Comparison of ENCODE assay signal across 9 mouse cellular contexts in the genomic region with DNA sequence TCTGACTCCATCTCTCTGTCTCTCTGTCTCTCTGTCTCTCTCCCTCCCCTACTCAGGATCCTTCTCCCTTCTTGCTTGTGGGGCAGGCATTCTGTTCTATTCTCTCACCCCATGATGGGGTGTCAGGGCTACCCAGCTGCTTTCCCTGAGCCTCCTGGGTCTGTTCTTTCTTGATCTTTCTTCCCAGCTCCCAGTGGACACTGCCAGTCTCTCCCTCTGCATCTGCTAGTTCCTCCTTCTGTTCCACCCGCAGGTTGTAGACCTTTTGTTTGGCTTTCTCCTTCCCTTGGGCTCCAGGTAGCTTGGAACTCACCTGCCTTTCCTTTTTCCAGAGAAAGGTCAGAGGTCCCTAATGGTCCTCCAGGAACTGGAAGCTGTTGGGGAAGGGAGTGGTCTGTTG. TPM values are rescaled to one million over a fixed set of nuclear protein-coding genes. Genes with fewer than 3 reads are reported as not detected.
DNase-seq lines count a peak whose midpoint lies in the region; ATAC-seq and TF ChIP-seq lines count a peak whose summit lies in the region.
"Had no signal": no experiment of that assay in that cellular context is flagged by ENCODE, and none has a peak within 500 bp of the region (broad histone marks: within the 10 kb centered on the region; RNA-seq: fewer than 3 reads in every experiment).

No protein-coding gene starts in this region.

- TF ChIP-seq POLR2A in bone marrow, adult 2 months (IDR thresholded peaks at IDR 0.05; ENCODE audit: borderline replicate concordance, control insufficient read depth, low read depth, low read length), result no peak

- WGBS in heart, embryonic 11.5 days (ENCODE audit: insufficient replicate concordance), result 22% methylated on average over 1 of the region's 1 CpGs
- 22% methylated on average over 1 of the region's 1 CpGs for WGBS in bone marrow, adult 2 months
- 23% methylated on average over 1 of the region's 1 CpGs for WGBS in hindbrain, embryonic 14.5 days
- 50% methylated on average over 1 of the region's 1 CpGs for WGBS in midbrain, embryonic 11.5 days

- H3K4me3 ChIP-seq in heart, embryonic 11.5 days (ENCODE audit: low read depth, low read length), result peak overlapping the region; percentile 76
- H3K4me3 ChIP-seq in bone marrow, adult 2 months (replicated peaks; ENCODE audit: control insufficient read depth, low read depth, low read length), result peak overlapping the region; percentile 70
- peak overlapping the region; percentile 86 for H3K4me3 ChIP-seq in hindbrain, embryonic 14.5 days (replicated peaks; ENCODE audit: low read length)
- H3K4me3 ChIP-seq in midbrain, embryonic 11.5 days (ENCODE audit: low read depth, low read length), result peak overlapping the region; percentile 79

- H3K4me2 ChIP-seq in heart, embryonic 11.5 days, result peak overlapping the region; percentile 94
- H3K4me2 ChIP-seq in hindbrain, embryonic 14.5 days (replicated peaks), result peak overlapping the region; percentile 92
- peak overlapping the region; percentile 80 for H3K4me2 ChIP-seq in midbrain, embryonic 11.5 days

- no peak for ATAC-seq in heart, embryonic 11.5 days (replicated peaks; ENCODE audit: insufficient number of reproducible peaks, low FRiP score, low TSS enrichment)
- ATAC-seq in hindbrain, embryonic 14.5 days (ENCODE audit: low FRiP score), result no peak
- no peak for ATAC-seq in midbrain, embryonic 11.5 days (ENCODE audit: low FRiP score)

- no peak for DNase-seq in heart, adult 18-20 months
- no peak for DNase-seq in hindbrain, embryonic 14.5 days (ENCODE audit: low spot score)
- DNase-seq in midbrain, embryonic 11.5 days (ENCODE audit: low spot score, missing footprints), result no peak
- no peak for DNase-seq in ovary, postnatal 10 days (ENCODE audit: low spot score)
- DNase-seq in right cerebral cortex, postnatal 10 days (ENCODE audit: low spot score in 2 of 2), result no peak
- DNase-seq in adrenal gland, adult 18-20 months (ENCODE audit: low spot score in 2 of 2), result no peak
- DNase-seq: kidney, adult 8-10 months had no signal

- no peak for TF ChIP-seq CTCF in bone marrow, adult 2 months (IDR thresholded peaks at IDR 0.05; ENCODE audit: control insufficient read depth, insufficient read depth, low read length)

- H3K36me3 ChIP-seq in heart, embryonic 11.5 days (ENCODE audit: control insufficient read depth, insufficient read depth, low read length), result no peaks in the 10 kb centered on the region
- H3K36me3 ChIP-seq in hindbrain, embryonic 14.5 days (replicated peaks; ENCODE audit: control insufficient read depth, insufficient read depth), result peaks cover 22% of the 10 kb centered on the region
- H3K36me3 ChIP-seq in midbrain, embryonic 11.5 days (ENCODE audit: control insufficient read depth, insufficient read depth, low read length), result 0 out of 2 replicates have a peak, but pooled peaks cover 5% of the 10 kb centered on the region

- no peaks in the 10 kb centered on the region for H3K27me3 ChIP-seq in heart, embryonic 11.5 days (ENCODE audit: control insufficient read depth, insufficient read depth, low read length)
- H3K27me3 ChIP-seq in hindbrain, embryonic 14.5 days (ENCODE audit: control insufficient read depth, insufficient read depth, low read length), result no peaks in the 10 kb centered on the region
- H3K27me3 ChIP-seq in midbrain, embryonic 11.5 days (ENCODE audit: control insufficient read depth, insufficient read depth, low read length), result no peaks in the 10 kb centered on the region

- H3K27ac ChIP-seq in heart, embryonic 11.5 days (ENCODE audit: low read depth, low read length), result peak overlapping the region; percentile 95
- H3K27ac ChIP-seq in bone marrow, adult 2 months (ENCODE audit: control insufficient read depth, insufficient read depth, low read depth, low read length, poor library complexity), result peak overlapping the region; percentile 83
- peak overlapping the region; percentile 98 for H3K27ac ChIP-seq in hindbrain, embryonic 14.5 days
- H3K27ac ChIP-seq in midbrain, embryonic 11.5 days (ENCODE audit: low read depth, low read length), result peak overlapping the region; percentile 57

- no peaks in the 10 kb centered on the region for H3K9me3 ChIP-seq in heart, embryonic 11.5 days (replicated peaks; ENCODE audit: control insufficient read depth, low read length)
- H3K9me3 ChIP-seq in hindbrain, embryonic 14.5 days (ENCODE audit: control insufficient read depth, low read length), result no peaks in the 10 kb centered on the region
- H3K9me3 ChIP-seq in midbrain, embryonic 11.5 days (ENCODE audit: control insufficient read depth, low read length), result no peaks in the 10 kb centered on the region

- peaks cover 40% of the 10 kb centered on the region for H3K4me1 ChIP-seq in heart, embryonic 11.5 days (ENCODE audit: control insufficient read depth, insufficient read depth, low read length)
- peaks cover 1% of the 10 kb centered on the region; the same call in 1 of the 2 replicates for H3K4me1 ChIP-seq in bone marrow, adult 2 months (ENCODE audit: control insufficient read depth, insufficient read depth, low read length)
- peaks cover 56% of the 10 kb centered on the region for H3K4me1 ChIP-seq in hindbrain, embryonic 14.5 days (replicated peaks; ENCODE audit: control insufficient read depth, insufficient read depth, low read length)
- peaks cover 35% of the 10 kb centered on the region for H3K4me1 ChIP-seq in midbrain, embryonic 11.5 days (ENCODE audit: control insufficient read depth, insufficient read depth, low read length)

- peak overlapping the region; percentile 72 for H3K9ac ChIP-seq in heart, embryonic 11.5 days (ENCODE audit: low read depth, low read length)
- H3K9ac ChIP-seq in hindbrain, embryonic 14.5 days, result peak overlapping the region; percentile 98
- peak overlapping the region; percentile 98 for H3K9ac ChIP-seq in midbrain, embryonic 11.5 days (ENCODE audit: low read length)

RNA-seq across cellular contexts. Expression of gene Samd14, which starts 1.7 kb away (rescaled TPM):
- 16.0 and 16.3 TPM in 2 replicates for polyA plus RNA-seq in heart, embryonic 11.5 days (2014; fragmentation: Nextera tagmentation; extraction: Ambion mirVana)
- total RNA-seq in heart, adult 18-20 months (2021), result 1 to 10 TPM; 1.1 to 1.9 TPM
- polyA plus RNA-seq in bone marrow, adult 2 months (2011; ENCODE audit: insufficient read depth, insufficient read length, low replicate concordance, missing spikeins), result 54.0 and 80.3 TPM in 2 replicates
- polyA plus RNA-seq in hindbrain, embryonic 14.5 days (2014; fragmentation: Nextera tagmentation; extraction: Ambion mirVana), result 130 and 135 TPM in 2 replicates
- 47.3 and 47.8 TPM in 2 replicates for polyA plus RNA-seq in midbrain, embryonic 11.5 days (2014; fragmentation: Nextera tagmentation; extraction: Ambion mirVana)
- total RNA-seq in adrenal gland, adult 18-20 months (2021), result 1 to 10 TPM; 3.7 TPM

RNA-seq across cellular contexts. Expression of gene Ppp1r9b, which starts 20.6 kb away (rescaled TPM):
- 11.4 and 16.3 TPM in 2 replicates for polyA plus RNA-seq in heart, embryonic 11.5 days (2014; fragmentation: Nextera tagmentation; extraction: Ambion mirVana)
- 10 to 100 TPM; 44.8 to 47.2 TPM for total RNA-seq in heart, adult 18-20 months (2021)
- 68.1 and 73.2 TPM in 2 replicates for polyA plus RNA-seq in bone marrow, adult 2 months (2011; ENCODE audit: insufficient read depth, insufficient read length, low replicate concordance, missing spikeins)
- 27.1 and 27.5 TPM in 2 replicates for polyA plus RNA-seq in hindbrain, embryonic 14.5 days (2014; fragmentation: Nextera tagmentation; extraction: Ambion mirVana)
- 10.5 and 12.4 TPM in 2 replicates for polyA plus RNA-seq in midbrain, embryonic 11.5 days (2014; fragmentation: Nextera tagmentation; extraction: Ambion mirVana)
- 100 to 1,000 TPM; 107 to 115 TPM for total RNA-seq in adrenal gland, adult 18-20 months (2021)

RNA-seq across cellular contexts. Expression of gene Pdk2, which starts 29.7 kb away (rescaled TPM):
- 45.6 and 53.0 TPM in 2 replicates for polyA plus RNA-seq in heart, embryonic 11.5 days (2014; fragmentation: Nextera tagmentation; extraction: Ambion mirVana)
- 100 to 1,000 TPM; 421 to 452 TPM for total RNA-seq in heart, adult 18-20 months (2021)
- 3.2 and 8.1 TPM in 2 replicates for polyA plus RNA-seq in bone marrow, adult 2 months (2011; ENCODE audit: insufficient read depth, insufficient read length, low replicate concordance, missing spikeins)
- polyA plus RNA-seq in hindbrain, embryonic 14.5 days (2014; fragmentation: Nextera tagmentation; extraction: Ambion mirVana), result 22.7 and 25.2 TPM in 2 replicates
- 12.6 and 13.3 TPM in 2 replicates for polyA plus RNA-seq in midbrain, embryonic 11.5 days (2014; fragmentation: Nextera tagmentation; extraction: Ambion mirVana)
- total RNA-seq in adrenal gland, adult 18-20 months (2021), result 100 to 1,000 TPM in 1 of 2 experiments, 10 to 100 TPM in 1; 84.1 to 111 TPM

RNA-seq across cellular contexts. Expression of gene Sgca, which starts 35.3 kb away (rescaled TPM):
- 24.7 and 25.3 TPM in 2 replicates for polyA plus RNA-seq in heart, embryonic 11.5 days (2014; fragmentation: Nextera tagmentation; extraction: Ambion mirVana)
- total RNA-seq in heart, adult 18-20 months (2021), result 100 to 1,000 TPM; 182 to 184 TPM
- not detected in 2 replicates for polyA plus RNA-seq in bone marrow, adult 2 months (2011; ENCODE audit: insufficient read depth, insufficient read length, low replicate concordance, missing spikeins)
- polyA plus RNA-seq in hindbrain, embryonic 14.5 days (2014; fragmentation: Nextera tagmentation; extraction: Ambion mirVana), result 0.17 TPM in 1 of 2 replicates, not detected in the other
- polyA plus RNA-seq in midbrain, embryonic 11.5 days (2014; fragmentation: Nextera tagmentation; extraction: Ambion mirVana), result not detected in 2 replicates
- total RNA-seq in adrenal gland, adult 18-20 months (2021), result under 1 TPM in 1 of 2 experiments, not detected in 1; 0.80 TPM

RNA-seq across cellular contexts. Expression of gene Hils1, which starts 44.0 kb away (rescaled TPM):
- polyA plus RNA-seq in heart, embryonic 11.5 days (2014; fragmentation: Nextera tagmentation; extraction: Ambion mirVana), result 0.24 TPM in 1 of 2 replicates, not detected in the other
- total RNA-seq in heart, adult 18-20 months (2021), result not detected
- not detected in 2 replicates for polyA plus RNA-seq in bone marrow, adult 2 months (2011; ENCODE audit: insufficient read depth, insufficient read length, low replicate concordance, missing spikeins)
- polyA plus RNA-seq in hindbrain, embryonic 14.5 days (2014; fragmentation: Nextera tagmentation; extraction: Ambion mirVana), result not detected in 2 replicates
- polyA plus RNA-seq in midbrain, embryonic 11.5 days (2014; fragmentation: Nextera tagmentation; extraction: Ambion mirVana), result not detected in 2 replicates
- total RNA-seq in adrenal gland, adult 18-20 months (2021), result not detected
